Mouse (Mus musculus) heart, embryonic 16.5 days (tissue): ENCODE data around the gene St8sia2. TPM values are rescaled to one million over a fixed set of nuclear protein-coding genes. Genes with fewer than 3 reads are reported as not detected.
"Not testable (repeated sequence)": the region's sequence is repeated elsewhere in the genome, so short reads cannot be mapped to it uniquely, and the experiment has no call there.

Experiments used
- ATAC-seq: fragments of 200-750 bp; cut with Nextera tagmentation; replicated peaks from 2 replicates; pipeline ENCODE4 v1.8.0; 2017; ENCODE audit warnings: moderate number of reproducible peaks; ENCODE audit not compliant: insufficient read depth, low FRiP score; ENCODE audit errors: extremely low read depth
- H3K27ac ChIP-seq: fragments of 300-500 bp; sonication (generic); 2 replicates; pipeline ENCODE4 v1.5.1; 2014; ENCODE audit warnings: mild to moderate bottlenecking, low read length, control low read depth, moderate library complexity
- H3K27me3 ChIP-seq: fragments of 300-500 bp; sonication (generic); 2 replicates; pipeline ENCODE4 v1.6.1; 2014; ENCODE audit warnings: low read length, mixed read lengths; ENCODE audit not compliant: control insufficient read depth, insufficient read depth
- H3K36me3 ChIP-seq: fragments of 300-500 bp; sonication (generic); 2 replicates; pipeline ENCODE4 v1.6.1; 2014; ENCODE audit not compliant: control insufficient read depth, insufficient read depth
- H3K4me1 ChIP-seq: fragments of 300-500 bp; sonication (generic); 2 replicates; pipeline ENCODE4 v1.6.1; 2014; ENCODE audit warnings: low read length, mixed read lengths; ENCODE audit not compliant: control insufficient read depth, insufficient read depth
- H3K4me2 ChIP-seq: fragments of 300-500 bp; sonication (generic); 2 replicates; pipeline ENCODE4 v1.6.1; 2014; ENCODE audit warnings: low read depth, mild to moderate bottlenecking, control low read depth, low read length
- H3K4me3 ChIP-seq: fragments of 300-500 bp; sonication (generic); 2 replicates; pipeline ENCODE4 v1.5.1; 2014; ENCODE audit warnings: mild to moderate bottlenecking, control low read depth, low read length
- H3K9ac ChIP-seq: fragments of 300-500 bp; sonication (generic); 2 replicates; pipeline ENCODE4 v1.6.1; 2014; ENCODE audit warnings: low read length, control low read depth
- H3K9me3 ChIP-seq: fragments of 300-500 bp; sonication (generic); replicated peaks from 2 replicates; pipeline ENCODE4 v1.6.1; 2016; ENCODE audit warnings: low read length; ENCODE audit not compliant: control insufficient read depth
- WGBS: fragments of 180-500 bp; shearing (Covaris S2); extraction: QIAGEN DNeasy Blood & Tissue Kit; methylation state at CpG from one replicate; pipeline ENCODE4 v1.1.7; 2014; 5-methylcytosine and 5-hydroxymethylcytosine counted together
- polyA plus RNA-seq: library from polyadenylated mRNA; unstranded; fragments of >200 nt; fragmentation: Nextera tagmentation; extraction: Ambion mirVana; gene quantifications from 2 replicates; pipeline ENCODE4 v1.2.1, GENCODE M21; 2015

The St8sia2 gene
- polyA plus RNA-seq, 1 experiment from 2014 or later: 1.3 TPM

DNA sequence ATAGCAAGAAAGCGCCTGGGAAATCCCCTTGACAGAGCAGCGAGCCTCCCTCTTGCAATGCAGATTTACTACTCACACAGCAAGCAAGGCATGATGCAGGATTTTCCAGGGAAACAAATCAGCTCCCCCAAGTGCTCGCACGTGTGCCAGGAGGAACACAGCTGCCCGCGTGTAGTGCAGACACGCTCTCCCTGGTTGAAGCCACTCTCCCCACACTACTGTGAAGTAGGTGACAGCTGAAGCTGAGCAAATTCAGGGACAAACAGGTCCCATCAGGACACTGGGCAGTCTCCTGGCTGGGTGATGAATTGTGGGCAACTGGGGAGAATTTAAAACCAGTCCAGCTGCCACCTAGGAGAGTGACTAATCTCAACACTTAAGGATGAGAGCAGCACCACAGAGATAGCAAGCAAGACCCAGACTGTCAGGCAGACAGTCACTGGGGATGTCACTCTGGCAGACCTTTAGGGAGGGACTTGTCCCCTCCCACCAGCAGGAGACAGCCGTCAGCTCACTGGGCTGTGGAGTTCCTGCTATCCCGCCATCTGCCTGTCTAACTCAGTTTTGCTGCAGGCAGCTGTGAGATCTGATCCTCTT is 6.6 kb downstream of the St8sia2 start:
- Histone ChIP-seq H3K36me3 (no peaks in the 10 kb centered on the region), H3K27me3 (peaks cover 23% of the 10 kb centered on the region), H3K4me3 (no peak overlapping the region), H3K9me3 (no peaks in the 10 kb centered on the region), H3K4me2 (no peak overlapping the region), H3K9ac (no peak overlapping the region), H3K4me1 (peaks cover under 1% of the 10 kb centered on the region; the same call in 1 of the 2 replicates), H3K27ac (no peak overlapping the region)
- 9% methylated on average over 9 of the region's 9 CpGs for WGBS
- peak; percentile 58 for ATAC-seq

- H3K9me3 ChIP-seq: no peaks in the 10 kb centered on the region
- 4% methylated on average over 1 of the region's 1 CpGs for WGBS
- no peak for ATAC-seq
- no peaks in the 10 kb centered on the region for H3K36me3 ChIP-seq
- H3K4me2 ChIP-seq: no peak overlapping the region
- no peak overlapping the region for H3K9ac ChIP-seq
- H3K4me3 ChIP-seq: no peak overlapping the region
- H3K27me3 ChIP-seq: peaks cover 18% of the 10 kb centered on the region
- no peaks in the 10 kb centered on the region for H3K4me1 ChIP-seq
- no peak overlapping the region for H3K27ac ChIP-seq
Measured at GRCm38 (mm10) chr7:74006364-74006763, 7.1 kb downstream of the St8sia2 start.

DNA sequence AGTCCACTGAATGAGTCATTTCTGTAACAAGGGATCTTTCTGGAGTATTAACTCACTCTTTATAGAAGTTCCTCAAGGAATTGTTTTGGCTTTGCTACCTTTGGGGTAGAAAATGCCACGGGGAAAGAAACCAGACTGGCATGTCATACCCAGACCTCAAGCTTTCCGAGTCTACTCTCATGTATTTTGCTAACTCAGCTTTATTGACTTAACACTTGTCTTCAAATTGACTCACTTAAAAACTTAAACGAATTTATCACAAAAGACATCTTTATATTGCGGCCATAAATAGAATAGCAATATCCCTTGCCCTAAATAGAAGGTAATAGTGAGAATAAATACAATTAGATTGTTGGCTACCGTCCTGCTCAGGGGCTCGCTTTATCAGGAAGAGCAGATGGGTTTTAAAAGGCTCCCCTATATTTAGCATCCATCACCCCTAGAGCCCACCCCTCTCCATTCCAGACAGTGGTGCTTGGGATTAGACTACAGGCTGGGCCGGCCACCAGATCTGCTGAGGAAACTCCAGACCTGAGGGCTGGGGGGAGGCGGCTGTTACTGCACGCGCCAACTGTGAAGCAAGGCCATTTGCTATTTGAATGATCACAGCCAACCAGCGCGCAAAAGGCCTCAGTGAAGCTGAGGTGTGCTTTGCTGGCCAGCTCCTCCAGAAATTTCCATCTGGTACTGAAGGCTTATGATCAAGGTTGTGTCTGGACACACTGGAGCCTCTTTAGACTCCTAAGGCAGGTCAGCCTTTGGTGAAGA is 12.6 kb downstream of the St8sia2 start:
- H3K4me1 ChIP-seq: no peaks in the 10 kb centered on the region

DNA sequence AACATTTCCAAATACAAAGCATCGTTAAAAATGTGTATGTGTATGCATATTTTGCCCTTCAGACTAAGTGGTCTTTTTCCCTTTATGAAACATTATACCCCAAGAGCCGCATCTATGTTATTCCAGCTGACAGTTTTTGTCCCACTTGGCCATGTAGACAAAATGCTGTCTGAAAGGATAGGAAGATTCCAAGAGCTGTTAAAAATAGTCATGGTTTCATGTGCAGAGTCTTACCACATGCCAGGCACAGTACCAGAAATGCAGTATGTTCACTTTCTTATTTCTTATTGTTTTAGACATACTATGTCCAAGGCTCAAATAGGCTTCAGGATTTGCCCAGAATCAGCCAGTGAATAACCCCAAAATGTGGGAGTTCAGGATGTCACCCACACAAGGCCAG is 24.1 kb downstream of the St8sia2 start:
- no peak overlapping the region for H3K9ac ChIP-seq
- no peaks in the 10 kb centered on the region for H3K36me3 ChIP-seq
- no peaks in the 10 kb centered on the region for H3K27me3 ChIP-seq
- H3K4me2 ChIP-seq: no peak overlapping the region
- no peaks in the 10 kb centered on the region for H3K4me1 ChIP-seq
- H3K4me3 ChIP-seq: no peak overlapping the region
- no peaks in the 10 kb centered on the region for H3K9me3 ChIP-seq
- ATAC-seq: no peak
- H3K27ac ChIP-seq: no peak overlapping the region
- WGBS: 81% methylated on average over 2 of the region's 2 CpGs

More for the DNA sequence above, 12.6 kb downstream of the St8sia2 start:
- H3K9me3 ChIP-seq: no peaks in the 10 kb centered on the region
- no peak overlapping the region for H3K27ac ChIP-seq
- no peaks in the 10 kb centered on the region for H3K36me3 ChIP-seq
- H3K27me3 ChIP-seq: no peaks in the 10 kb centered on the region; the same call in 1 of the 2 replicates
- no peak overlapping the region for H3K4me3 ChIP-seq
- no peak for ATAC-seq
- H3K4me2 ChIP-seq: no peak overlapping the region
- 68% methylated on average over 12 of the region's 12 CpGs for WGBS
- H3K9ac ChIP-seq: no peak overlapping the region

DNA sequence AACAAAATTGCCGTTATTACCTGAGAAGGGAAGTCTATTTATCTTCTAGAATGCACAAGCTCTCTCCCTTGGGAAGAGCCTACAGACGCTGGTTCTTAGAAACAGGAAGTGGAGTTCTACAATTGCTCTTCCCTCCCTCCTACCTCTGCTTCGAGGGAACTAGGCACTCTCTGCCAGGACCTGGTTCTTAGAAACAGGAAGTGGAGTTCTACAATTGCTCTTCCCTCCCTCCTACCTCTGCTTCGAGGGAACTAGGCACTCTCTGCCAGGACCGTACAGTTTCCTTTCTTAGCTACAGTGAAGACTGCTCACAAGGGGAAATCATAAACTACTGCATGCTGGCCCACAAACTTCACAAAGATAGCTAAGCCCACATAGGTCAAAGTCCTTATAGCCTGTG is 41.3 kb downstream of the St8sia2 start:
- H3K36me3 ChIP-seq, H3K4me1 ChIP-seq, H3K27me3 ChIP-seq, ATAC-seq, H3K4me3 ChIP-seq, H3K4me2 ChIP-seq, H3K9ac ChIP-seq, H3K27ac ChIP-seq, H3K9me3 ChIP-seq: not testable (repeated sequence)
- 34% methylated on average over 5 of the region's 5 CpGs for WGBS

DNA sequence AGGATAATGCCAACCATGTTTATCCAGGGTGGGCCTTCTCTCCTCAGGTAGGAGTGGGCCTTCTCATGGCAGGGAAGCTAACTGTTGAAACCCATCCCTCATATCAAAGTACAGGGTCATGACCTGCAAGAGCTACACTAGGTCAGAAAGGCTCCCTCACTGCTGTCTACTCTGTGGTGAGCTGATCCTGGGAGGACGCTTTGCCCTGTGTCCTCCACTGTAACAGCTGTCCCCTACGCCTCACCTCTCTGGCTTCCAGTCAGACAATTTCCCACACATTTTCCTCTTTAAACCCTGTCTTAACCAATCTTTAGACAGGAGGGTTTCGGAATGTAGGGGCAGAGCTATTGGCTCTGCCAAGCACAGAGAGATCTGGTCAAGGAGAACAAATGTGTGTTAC is 48.3 kb downstream of the St8sia2 start:
- Histone ChIP-seq H3K9me3 (no peaks in the 10 kb centered on the region), H3K4me1 (no peaks in the 10 kb centered on the region)

GRCm38 (mm10) chr7:73962431-73962830 is 51.1 kb downstream of the St8sia2 start:
- Histone ChIP-seq H3K27me3 (no peaks in the 10 kb centered on the region), H3K4me1 (0 out of 2 replicates have a peak, but pooled peaks cover 3% of the 10 kb centered on the region), H3K4me3 (no peak overlapping the region), H3K9ac (no peak overlapping the region), H3K27ac (no peak overlapping the region), H3K4me2 (no peak overlapping the region), H3K9me3 (no peaks in the 10 kb centered on the region), H3K36me3 (no peaks in the 10 kb centered on the region)
- 80% methylated on average over 5 of the region's 5 CpGs for WGBS
- no peak for ATAC-seq

More for the DNA sequence above, 48.3 kb downstream of the St8sia2 start:
- no peak for ATAC-seq
- no peak overlapping the region for H3K27ac ChIP-seq
- no peaks in the 10 kb centered on the region for H3K27me3 ChIP-seq
- no peaks in the 10 kb centered on the region for H3K36me3 ChIP-seq
- WGBS: 84% methylated on average over 3 of the region's 3 CpGs
- H3K9ac ChIP-seq: no peak overlapping the region
- no peak overlapping the region for H3K4me3 ChIP-seq
- H3K4me2 ChIP-seq: no peak overlapping the region

- Histone ChIP-seq H3K4me2 (no peak overlapping the region), H3K27me3 (no peaks in the 10 kb centered on the region), H3K9me3 (0 out of 2 replicates have a peak, but pooled peaks cover 3% of the 10 kb centered on the region), H3K36me3 (no peaks in the 10 kb centered on the region), H3K4me3 (no peak overlapping the region), H3K9ac (no peak overlapping the region), H3K27ac (no peak overlapping the region), H3K4me1 (0 out of 2 replicates have a peak, but pooled peaks cover 3% of the 10 kb centered on the region)
- no peak for ATAC-seq
- WGBS: 38% methylated on average over 5 of the region's 5 CpGs
Measured at GRCm38 (mm10) chr7:73954441-73954840, 59.0 kb downstream of the St8sia2 start.

GRCm38 (mm10) chr7:73953131-73953530 is 60.4 kb downstream of the St8sia2 start:
- 77% methylated on average over 4 of the region's 4 CpGs for WGBS
- Histone ChIP-seq H3K9ac (no peak overlapping the region), H3K9me3 (0 out of 2 replicates have a peak, but pooled peaks cover 3% of the 10 kb centered on the region), H3K4me3 (no peak overlapping the region), H3K27me3 (no peaks in the 10 kb centered on the region), H3K36me3 (no peaks in the 10 kb centered on the region), H3K4me1 (no peaks in the 10 kb centered on the region), H3K4me2 (no peak overlapping the region), H3K27ac (no peak overlapping the region)
- no peak for ATAC-seq
